Mouse (Mus musculus): Measurements from ENCODE around the gene Shroom3. TPM values are rescaled to one million over a fixed set of nuclear protein-coding genes. Genes with fewer than 3 reads are reported as not detected.
A peak's percentile ranks its signal among the peaks of the same experiment; 100 is the strongest.

Shroom3 gene
- total RNA-seq, 2 experiments from 2014 or later = not detected

DNA sequence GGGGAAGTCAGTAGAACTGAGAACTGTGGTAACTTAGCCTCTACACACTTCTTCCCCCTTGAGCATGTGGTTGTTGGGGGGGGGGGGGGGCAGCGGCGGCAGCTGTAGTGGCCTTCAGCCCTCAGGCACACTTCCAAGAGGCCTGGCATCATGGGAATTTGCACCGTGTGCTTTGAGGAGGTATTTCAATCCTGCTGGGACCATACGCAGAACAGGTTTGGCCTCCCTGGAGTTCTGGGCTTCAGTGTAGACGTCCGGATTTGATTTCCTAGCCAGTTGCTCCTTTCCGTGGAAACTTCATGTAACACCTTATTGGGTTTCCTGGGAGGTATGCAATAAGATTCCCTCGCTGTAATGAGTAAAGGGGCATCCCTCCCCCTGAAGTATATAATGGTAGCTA is 105.8 kb downstream of the Shroom3 start:
- no peak for ATAC-seq (replicated peaks; ENCODE audit: poor library complexity, severe bottlenecking)

DNA sequence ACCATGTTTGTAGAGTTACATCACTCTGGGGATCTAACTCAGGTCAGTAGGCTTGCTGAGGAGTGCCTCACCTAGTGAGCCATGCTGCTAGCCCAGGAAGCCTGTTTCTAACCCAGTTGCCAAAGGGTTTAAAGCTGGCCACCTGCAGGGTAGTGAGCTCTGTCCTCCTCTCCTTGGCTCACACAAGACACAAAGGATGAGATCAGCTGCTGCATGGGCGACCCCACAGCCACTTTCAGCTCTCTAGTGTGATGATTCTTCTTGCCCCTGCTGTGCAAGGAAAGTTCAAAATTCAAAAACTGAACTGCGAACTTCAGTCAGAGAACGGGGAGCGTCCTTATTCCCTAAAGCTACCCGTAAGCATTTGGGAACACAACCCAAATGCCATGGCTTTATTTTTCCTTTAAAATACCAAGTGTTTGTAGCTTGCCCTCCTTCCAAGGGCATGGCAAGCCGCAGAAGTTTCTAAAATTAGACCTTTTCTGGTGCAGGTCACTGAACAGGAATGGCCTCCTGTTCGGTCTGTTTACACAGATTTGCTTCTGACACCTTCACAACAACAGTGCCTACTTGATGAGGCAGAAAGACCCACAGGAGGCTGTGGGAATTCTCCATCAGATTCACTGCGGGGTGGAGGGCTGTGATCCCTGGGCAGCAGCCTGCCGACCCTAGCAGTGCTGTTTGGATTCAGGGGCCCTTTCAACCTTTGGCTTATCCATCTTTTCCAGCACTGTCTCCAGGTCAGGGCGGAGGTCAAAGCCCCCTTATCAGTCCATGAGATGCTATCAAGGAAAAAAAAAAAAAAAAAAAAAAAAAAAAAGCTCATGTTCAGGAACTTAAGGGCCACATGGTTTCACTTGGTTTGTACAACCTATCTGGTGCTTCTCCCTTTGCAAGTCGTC is 113.1 kb downstream of the Shroom3 start:
- ATAC-seq (replicated peaks; ENCODE audit: poor library complexity, severe bottlenecking) = no peak

DNA sequence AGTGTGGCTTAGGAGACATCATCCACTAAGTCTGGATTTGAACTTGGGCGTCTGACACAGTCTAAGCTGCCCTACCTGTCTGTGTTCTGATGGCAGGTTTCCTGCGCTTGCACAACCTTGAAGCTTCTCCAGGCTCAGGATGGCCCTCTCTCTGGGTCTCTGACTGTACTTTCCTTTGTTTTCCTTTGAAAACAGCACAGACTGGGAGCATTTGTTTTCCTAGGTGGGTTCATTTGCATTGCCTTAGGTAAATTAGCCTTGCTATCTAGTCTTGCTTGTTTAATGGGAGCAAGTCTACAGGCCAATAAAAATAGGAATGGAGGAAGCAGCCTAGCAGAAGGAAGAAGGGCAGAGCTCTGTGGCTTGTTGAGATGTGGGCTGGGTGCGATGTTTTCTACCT is 114.7 kb downstream of the Shroom3 start:
- ATAC-seq (replicated peaks; ENCODE audit: poor library complexity, severe bottlenecking) = no peak

DNA sequence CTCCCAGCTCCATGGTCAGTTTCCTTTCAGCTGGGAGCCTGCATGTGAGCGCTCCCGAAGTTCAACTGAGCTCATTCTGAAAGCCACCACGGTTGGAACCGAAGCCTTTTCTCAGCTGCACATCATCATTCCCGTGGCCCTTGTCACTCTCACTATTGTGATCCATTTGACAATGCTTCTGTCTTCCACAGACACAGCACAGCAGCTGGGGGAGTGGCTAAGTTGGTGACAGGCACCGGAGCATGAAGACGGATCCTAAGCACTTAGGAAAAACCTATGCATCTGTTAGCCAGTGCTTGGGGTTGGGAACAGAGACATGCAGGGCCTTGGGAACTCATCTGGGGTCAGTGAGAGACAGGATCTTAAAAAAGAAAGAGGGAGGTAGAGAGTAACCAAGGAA is 121.1 kb downstream of the Shroom3 start:
- ATAC-seq (replicated peaks; ENCODE audit: poor library complexity, severe bottlenecking) = no peak

DNA sequence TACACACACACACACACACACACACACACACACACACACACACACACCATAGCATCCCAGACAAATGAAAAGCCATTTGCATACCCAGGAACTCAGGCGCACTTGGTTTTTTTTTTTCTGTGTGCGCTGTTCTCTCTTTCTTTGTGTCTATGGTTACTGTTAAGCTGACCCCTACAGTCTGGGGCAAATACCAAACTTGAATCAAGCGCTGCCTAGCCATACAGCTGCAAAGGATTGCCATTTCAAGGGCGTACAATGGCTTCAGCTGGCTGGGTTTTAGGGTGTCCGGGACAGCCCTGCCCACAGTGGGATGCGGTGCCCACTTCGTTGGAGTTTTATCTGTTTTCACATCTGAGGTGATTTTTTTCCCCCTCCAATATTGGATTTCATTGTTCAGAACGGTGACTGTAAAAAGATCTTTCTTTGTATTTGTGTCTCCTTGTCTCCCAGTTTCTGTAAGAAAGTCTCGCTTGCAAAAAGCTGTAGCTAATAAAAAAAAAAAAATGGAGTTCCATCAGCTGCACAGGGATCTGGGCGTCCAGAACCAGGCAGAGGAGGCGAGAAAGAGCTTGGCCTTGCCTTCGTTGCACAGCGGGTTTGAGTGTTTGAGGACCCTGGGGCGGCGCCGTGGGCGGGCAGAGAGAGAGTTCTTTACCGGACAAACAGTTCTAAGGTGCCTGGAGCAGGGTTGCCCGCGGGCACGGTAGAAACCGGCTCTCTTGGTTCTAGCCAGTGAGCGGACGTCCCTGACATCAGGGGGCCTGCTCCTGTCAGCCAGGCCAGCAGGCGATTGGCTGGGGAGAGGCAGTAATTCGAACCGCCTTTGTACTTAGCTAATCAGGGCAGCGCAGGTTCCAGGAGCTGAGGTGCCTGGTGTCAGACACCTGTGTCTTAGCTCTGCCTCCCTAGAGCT is 125.5 kb downstream of the Shroom3 start:
- peak; percentile 44 for ATAC-seq (replicated peaks; ENCODE audit: poor library complexity, severe bottlenecking)

DNA sequence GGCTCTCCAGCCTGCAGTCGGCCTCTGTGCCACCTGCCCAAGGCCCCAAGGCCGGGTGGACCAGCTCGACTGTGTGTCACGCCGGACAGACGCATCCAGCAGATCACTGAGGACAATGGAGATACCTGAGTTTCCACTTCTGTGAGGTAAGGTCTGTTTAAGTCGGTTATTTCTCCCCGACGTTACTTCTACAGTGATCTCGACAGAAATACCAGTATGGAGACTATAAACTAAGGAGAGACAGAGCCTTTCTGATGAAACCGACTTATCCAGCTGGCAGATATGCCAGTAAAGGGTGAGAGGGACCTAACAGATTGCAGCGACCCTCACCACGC is 126.1 kb downstream of the Shroom3 start:
- no peak for ATAC-seq (replicated peaks; ENCODE audit: poor library complexity, severe bottlenecking)

DNA sequence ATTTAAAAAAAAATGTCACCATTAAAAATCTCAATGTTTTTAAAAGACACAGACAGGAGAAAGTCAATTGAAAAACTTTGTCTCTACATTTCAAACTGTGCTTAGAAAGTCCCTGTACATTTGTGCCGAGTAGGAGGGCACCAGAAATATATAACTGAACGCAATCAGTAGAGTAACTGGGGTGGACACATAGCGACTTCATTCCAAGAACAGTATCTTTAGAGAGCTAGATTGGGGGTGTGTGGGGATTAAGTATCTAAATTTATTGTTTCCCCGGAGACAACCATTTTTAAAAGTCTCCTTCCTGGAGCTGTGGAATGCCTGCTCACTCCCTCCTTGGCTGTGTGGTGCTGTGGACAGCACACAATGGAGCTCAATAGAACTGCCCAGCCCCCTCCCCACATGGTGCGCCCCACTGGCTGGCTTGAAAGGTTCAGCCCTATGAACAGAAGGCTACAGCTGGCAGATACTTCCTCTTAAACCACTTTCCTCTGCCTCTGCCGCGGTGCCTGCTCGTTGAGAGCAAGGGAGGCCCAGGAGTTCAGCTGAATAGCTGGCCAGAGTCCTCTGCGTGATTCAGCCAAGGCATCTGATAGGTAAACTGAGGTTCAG is 127.8 kb downstream of the Shroom3 start:
- peak; percentile 53 for ATAC-seq (replicated peaks; ENCODE audit: poor library complexity, severe bottlenecking)

DNA sequence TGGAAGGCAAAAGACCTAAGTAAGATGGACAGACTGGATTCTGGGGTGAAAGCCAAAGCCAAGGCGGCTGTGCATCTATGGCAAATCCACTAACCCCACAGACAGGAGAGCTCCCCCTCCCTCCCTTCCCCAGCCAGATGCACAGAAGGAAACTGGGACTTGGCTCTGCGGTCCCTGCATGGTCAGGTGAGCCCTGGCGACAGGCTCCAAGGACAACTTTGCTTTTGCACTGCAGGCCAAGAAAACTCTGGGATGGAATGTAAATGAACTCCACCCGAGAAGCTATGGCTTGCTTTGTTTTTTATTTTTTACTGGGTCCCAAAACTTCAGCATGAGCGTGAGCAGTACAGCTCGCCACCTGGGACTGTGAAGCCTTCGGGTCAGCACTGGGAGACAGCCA is 128.5 kb downstream of the Shroom3 start:
- ATAC-seq (replicated peaks; ENCODE audit: poor library complexity, severe bottlenecking) = no peak

DNA sequence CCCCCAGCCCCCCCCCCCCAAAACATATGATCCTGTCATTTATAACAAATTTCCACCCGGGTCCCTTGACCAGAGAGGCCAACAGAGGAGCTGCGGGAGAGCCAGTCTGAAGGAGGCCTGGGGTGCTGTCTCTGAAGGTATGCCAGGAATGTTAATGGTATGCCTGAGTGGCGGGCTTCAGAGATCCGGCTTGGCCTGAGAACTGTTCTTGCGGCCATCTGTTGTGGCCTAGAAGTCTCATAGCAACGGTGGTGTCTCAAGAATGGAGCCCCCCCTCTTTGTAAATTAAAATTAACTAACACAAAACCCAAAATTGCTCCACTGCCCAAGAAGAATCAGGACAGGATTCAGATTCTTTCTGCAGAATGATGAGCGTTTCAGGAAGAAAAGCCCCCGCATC is 129.7 kb downstream of the Shroom3 start:
- no peak for ATAC-seq (replicated peaks; ENCODE audit: poor library complexity, severe bottlenecking)

DNA sequence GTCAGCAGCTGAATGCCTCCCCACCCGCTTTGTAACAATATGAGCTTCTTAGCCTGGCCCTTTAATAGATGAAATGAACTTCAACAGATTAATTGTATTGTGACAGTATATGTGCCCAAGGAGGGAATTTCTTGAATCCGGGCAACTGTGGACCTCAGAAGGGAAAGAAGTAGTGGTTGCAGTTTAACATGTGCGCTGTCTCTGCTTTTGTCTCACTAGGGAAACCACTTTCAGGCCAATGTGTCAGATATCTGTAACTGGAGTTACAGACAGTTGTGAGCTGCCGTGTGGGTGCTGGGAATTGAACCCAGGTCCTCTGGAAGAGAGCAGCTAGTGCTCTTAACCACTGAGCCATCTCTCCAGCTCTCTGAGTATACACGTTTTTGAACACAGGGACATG is 130.3 kb downstream of the Shroom3 start:
- ATAC-seq (replicated peaks; ENCODE audit: poor library complexity, severe bottlenecking) = no peak

DNA sequence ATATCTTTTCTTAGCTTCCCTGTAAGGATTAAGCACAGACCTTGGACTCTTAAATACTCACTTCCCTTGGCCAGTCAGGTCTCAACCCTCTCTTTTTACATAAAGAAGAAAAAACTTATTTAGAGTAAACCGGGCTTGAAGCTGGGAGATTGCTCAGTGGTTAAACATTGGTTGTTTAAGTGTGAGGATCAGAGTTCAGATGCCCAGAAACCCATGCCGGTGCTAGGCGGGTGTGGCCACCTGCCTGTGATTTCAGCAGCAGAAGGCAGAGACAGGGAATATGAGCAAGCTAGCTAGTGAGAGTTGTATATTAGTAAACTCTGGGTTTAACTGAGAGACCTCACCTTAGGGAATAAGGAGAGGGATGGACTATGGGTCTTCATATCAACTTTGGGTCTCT is 131.4 kb downstream of the Shroom3 start:
- ATAC-seq (replicated peaks; ENCODE audit: poor library complexity, severe bottlenecking) = no peak

DNA sequence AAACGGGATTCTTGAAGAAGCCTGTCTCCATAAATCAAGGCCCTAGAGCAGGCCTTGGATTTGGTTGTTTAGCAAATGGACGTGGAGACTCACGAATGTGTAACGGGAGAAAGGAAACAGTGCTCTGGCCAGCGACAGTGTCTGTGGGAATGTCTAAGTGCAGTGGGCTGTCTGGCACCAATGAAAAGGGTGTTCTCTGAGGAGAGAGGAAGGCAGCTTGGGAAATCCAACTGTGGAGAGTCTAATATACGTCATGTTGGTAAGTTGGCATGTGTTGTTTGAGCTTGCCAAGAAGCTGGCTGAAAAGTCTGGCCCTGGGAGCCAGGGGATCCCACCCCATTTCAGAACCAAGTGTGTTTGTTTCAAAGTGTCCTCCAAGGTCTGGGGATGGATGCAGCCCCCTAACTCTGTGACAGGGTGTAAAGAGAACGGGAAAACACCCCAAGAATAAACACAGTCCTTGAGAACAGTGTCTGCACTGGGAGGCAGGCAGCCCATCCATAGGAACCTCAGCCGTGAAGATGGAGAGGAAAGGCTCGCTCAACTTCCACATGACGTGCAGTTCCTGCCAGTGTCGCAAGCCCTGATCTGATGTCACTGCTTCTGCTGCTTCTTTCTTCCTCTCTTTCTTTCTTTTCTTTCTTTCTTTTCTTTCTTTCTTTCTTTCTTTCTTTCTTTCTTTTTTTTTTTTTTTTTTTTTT is 134.0 kb downstream of the Shroom3 start:
- ATAC-seq (replicated peaks; ENCODE audit: poor library complexity, severe bottlenecking) = 0 out of 2 replicates have a peak, but pooled peaks have one; percentile 37

DNA sequence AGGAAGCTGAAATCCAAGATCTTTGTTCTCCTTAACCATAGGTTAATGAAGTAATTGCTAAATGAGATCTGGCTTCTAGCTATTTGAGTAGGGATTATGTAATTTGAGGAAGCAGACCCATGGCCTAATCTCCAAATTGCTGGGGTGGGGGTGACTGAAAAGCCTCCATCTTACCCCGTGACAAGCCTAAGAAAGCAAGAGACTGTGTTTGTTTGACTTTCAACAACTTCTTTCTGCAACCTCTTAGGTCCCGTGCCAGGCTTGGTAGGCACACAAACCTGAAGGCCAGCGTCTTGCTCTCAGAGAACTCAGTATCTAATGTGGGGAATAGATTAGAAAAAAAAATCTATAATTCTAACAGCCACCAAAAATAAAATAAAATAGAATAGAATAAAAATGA is 138.1 kb downstream of the Shroom3 start:
- no peak for ATAC-seq (replicated peaks; ENCODE audit: poor library complexity, severe bottlenecking)

DNA sequence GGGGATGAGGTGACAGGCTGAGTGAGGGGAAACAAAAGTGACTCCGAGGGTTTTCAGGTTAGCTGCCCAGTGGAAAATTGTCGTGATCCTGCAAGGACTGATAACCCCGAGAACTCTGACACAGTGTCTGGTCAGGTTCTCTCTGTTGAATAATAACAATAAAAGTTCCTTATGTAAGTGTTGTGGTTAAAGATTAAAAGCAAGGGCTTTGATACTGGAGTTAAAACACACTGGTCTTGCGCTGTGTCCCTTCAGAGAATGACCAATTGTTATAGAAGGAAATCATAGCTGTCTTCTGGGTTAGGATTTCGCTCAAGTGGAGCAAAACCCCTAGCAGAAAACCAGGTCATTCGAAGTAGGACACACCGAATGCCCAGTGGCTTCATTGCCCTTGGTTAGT is 140.3 kb downstream of the Shroom3 start:
- no peak for ATAC-seq (replicated peaks; ENCODE audit: poor library complexity, severe bottlenecking)

DNA sequence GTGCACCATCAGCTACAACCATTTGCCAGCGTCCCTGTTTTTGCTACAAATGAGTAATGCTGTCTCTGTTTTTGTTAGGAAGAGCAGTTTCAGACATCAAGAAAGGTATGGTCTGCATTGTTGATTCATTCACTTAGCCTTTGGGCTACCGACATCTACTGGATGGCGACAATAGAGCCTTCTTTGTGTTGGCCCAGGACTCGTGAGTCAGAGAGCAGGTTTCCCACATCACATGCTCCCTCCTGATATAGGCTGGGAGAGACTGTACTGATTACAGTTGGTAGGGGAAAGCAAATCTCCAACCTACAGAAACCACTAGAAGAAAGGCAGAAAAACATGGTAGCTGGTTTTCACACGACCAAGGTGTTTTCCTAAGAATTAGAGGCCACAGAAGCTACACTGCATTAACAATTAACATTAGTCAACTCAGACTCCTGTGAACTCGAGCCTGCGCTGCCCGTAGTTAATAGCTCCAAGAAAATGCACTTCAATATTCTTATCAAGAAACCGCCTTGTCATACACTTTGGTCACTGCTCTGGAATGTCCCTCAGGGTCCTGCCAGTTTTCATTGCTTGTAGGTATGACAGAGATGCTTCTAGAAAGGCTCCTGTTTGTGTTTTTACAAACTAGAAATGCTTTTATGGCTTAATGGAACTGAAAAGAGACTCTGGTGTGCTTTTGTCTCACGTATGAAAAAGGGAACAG is 141.2 kb downstream of the Shroom3 start:
- ATAC-seq (replicated peaks; ENCODE audit: poor library complexity, severe bottlenecking) = no peak

DNA sequence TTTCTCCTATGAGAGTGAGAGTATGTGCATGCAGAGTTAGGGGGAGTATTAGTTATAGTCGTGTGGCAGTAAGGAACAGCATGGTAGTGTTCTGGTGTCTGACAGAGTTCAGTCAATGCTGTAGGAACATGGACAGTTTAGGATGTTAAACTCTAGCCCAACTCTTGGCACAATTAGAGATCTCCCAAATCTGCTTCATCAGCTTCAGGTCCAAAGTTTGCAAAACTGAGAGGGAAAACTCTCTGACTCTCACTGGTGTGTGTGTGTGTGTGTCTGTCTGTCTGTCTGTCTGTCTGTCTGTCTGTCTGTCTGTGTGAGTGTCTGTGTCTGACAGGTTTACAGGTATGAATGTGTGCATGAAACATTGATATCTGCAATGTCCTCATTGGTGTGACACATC is 147.2 kb downstream of the Shroom3 start:
- ATAC-seq (replicated peaks; ENCODE audit: poor library complexity, severe bottlenecking) = no peak

DNA sequence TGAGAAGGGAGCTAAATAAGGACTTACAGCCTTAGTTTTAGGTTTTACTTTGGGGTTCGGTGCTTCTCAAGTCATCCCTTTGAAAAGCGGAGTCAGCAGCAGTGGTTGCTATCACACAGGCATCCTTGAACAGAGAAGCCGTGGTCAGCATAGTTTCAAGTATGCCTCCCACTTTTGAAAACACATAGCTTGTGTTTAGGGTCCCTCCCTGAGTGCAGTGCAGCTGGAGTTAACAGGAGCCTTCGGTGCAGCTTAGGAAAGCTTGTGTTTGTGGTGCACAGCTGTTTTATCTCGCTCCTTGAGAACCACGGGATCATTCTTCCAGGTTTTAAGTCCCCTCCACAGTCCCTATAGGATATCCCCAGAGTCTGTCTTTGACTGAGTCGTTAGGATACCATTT is 151.3 kb downstream of the Shroom3 start:
- ATAC-seq (replicated peaks; ENCODE audit: poor library complexity, severe bottlenecking) = no peak

DNA sequence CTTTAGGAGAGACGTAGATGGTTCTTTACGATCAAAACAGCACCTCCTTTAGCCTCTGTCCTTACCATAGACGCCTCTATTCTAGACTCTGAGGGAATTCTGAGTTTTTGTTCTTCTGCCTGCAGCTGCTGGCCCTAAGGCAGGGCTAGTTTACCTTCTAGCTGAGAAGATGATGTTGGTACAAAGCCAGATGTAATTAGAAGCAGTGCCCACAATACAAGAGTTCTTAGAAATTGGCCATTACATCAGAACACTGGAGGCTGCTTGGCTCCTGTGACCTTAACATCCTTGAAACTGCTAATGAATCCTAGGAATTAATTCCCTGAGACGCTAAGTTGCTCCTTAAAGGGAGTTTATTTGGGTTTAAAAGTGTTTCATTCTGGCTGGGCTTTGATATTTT is 154.1 kb downstream of the Shroom3 start:
- ATAC-seq (replicated peaks; ENCODE audit: poor library complexity, severe bottlenecking) = no peak

DNA sequence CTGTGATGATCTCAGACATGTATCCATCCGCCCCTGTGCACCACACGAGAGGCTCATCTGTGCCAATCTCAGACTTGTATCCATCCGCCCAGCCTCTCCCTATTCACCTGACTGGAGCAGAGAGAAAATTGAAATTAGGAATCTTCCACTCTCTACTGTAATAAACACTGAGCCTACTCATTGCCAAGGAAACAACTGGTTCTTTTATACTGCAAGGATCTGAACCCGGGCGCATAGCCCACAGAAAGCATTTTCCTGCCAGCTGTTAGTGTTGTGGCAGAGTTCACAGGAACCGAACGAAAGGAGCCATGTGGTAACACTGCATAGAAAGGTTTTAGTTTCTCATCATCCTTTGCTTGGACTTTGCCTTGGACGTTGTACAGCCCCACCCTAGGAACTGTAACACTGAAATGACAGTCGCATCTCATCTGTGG is 155.1 kb downstream of the Shroom3 start:
- ATAC-seq (replicated peaks; ENCODE audit: poor library complexity, severe bottlenecking) = no peak

DNA sequence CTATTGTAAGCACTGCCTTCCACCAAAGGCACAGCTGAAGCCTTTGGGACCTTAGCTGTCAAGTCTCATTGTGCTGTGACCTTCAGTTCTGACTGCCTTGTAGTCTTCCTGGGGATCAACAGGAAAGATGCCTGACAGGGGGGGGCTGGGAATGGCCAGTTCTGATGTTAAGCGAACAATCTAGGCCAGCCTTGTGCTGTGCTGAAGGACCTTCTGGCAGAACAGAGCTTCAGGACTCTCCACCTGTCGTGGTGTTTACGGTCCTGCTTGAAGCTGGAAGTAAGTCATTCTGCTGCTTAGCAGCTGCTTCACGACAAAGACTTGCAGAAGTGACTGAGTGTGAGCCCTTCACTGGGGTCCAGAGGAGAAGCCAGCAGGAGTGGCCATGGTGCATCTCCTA is 156.1 kb downstream of the Shroom3 start:
- ATAC-seq (replicated peaks; ENCODE audit: poor library complexity, severe bottlenecking) = no peak

Measured in granulocyte monocyte progenitor cell, adult 5-6 weeks (primary cell).